Mouse (Mus musculus) CH12.LX (cell line): ENCODE measurements around the gene Vmn1r14. TPM values are rescaled to one million over a fixed set of nuclear protein-coding genes. Genes with fewer than 3 reads are reported as not detected.

ENCODE experiments used
- polyA plus RNA-seq: library from polyadenylated mRNA; unstranded; fragments of >175 nt; gene quantifications from 2 replicates; pipeline ENCODE4 v1.2.1, GENCODE M21; 2012; ENCODE audit warnings: low read depth; ENCODE audit not compliant: insufficient read length
- total RNA-seq, 2 experiments: library from RNA; depleted of rRNA; stranded (reverse); fragments of 300-350 nt in 1 of 2; fragments of >200 nt in 1 of 2; gene quantifications; 2 replicates each; pipeline ENCODE4 v1.2.3; 2012 to 2014

The Vmn1r14 gene
- total and polyA plus RNA-seq, 3 experiments: not detected

Other genes starting within 250 kb of the Vmn1r14 start
- not detected in 2 replicates for gene Vmn1r6, start 234.4 kb upstream of the Vmn1r14 start, total RNA-seq (2012; rRNA removed)
- not detected in 2 replicates for gene Vmn1r6, start 234.4 kb upstream of the Vmn1r14 start, total RNA-seq (2014; rRNA removed)
- gene Vmn1r6, start 234.4 kb upstream of the Vmn1r14 start, polyA plus RNA-seq: not detected in 2 replicates
- gene Vmn1r7, start 206.4 kb upstream of the Vmn1r14 start, total RNA-seq (2012; rRNA removed): not detected in 2 replicates
- not detected in 2 replicates for gene Vmn1r7, start 206.4 kb upstream of the Vmn1r14 start, total RNA-seq (2014; rRNA removed)
- not detected in 2 replicates for gene Vmn1r7, start 206.4 kb upstream of the Vmn1r14 start, polyA plus RNA-seq
- not detected in 2 replicates for gene Vmn1r8, start 199.4 kb upstream of the Vmn1r14 start, total RNA-seq (2012; rRNA removed)
- not detected in 2 replicates for gene Vmn1r8, start 199.4 kb upstream of the Vmn1r14 start, total RNA-seq (2014; rRNA removed)
- not detected in 2 replicates for gene Vmn1r8, start 199.4 kb upstream of the Vmn1r14 start, polyA plus RNA-seq
- not detected in 2 replicates for gene Vmn1r9, start 164.9 kb upstream of the Vmn1r14 start, total RNA-seq (2012; rRNA removed)
- gene Vmn1r9, start 164.9 kb upstream of the Vmn1r14 start, total RNA-seq (2014; rRNA removed): not detected in 2 replicates
- not detected in 2 replicates for gene Vmn1r9, start 164.9 kb upstream of the Vmn1r14 start, polyA plus RNA-seq
- not detected in 2 replicates for gene Vmn1r10, start 122.2 kb upstream of the Vmn1r14 start, total RNA-seq (2012; rRNA removed)
- not detected in 2 replicates for gene Vmn1r10, start 122.2 kb upstream of the Vmn1r14 start, total RNA-seq (2014; rRNA removed)
- not detected in 2 replicates for gene Vmn1r10, start 122.2 kb upstream of the Vmn1r14 start, polyA plus RNA-seq
- not detected in 2 replicates for gene Vmn1r11, start 98.2 kb upstream of the Vmn1r14 start, total RNA-seq (2012; rRNA removed)
- gene Vmn1r11, start 98.2 kb upstream of the Vmn1r14 start, total RNA-seq (2014; rRNA removed): not detected in 2 replicates
- not detected in 2 replicates for gene Vmn1r11, start 98.2 kb upstream of the Vmn1r14 start, polyA plus RNA-seq
- gene Vmn1r12, start 74.8 kb upstream of the Vmn1r14 start, total RNA-seq (2012; rRNA removed): not detected in 2 replicates
- gene Vmn1r12, start 74.8 kb upstream of the Vmn1r14 start, total RNA-seq (2014; rRNA removed): not detected in 2 replicates
- gene Vmn1r12, start 74.8 kb upstream of the Vmn1r14 start, polyA plus RNA-seq: not detected in 2 replicates
- not detected in 2 replicates for gene Vmn1r13, start 28.4 kb upstream of the Vmn1r14 start, total RNA-seq (2012; rRNA removed)
- not detected in 2 replicates for gene Vmn1r13, start 28.4 kb upstream of the Vmn1r14 start, total RNA-seq (2014; rRNA removed)
- gene Vmn1r13, start 28.4 kb upstream of the Vmn1r14 start, polyA plus RNA-seq: 0.04 TPM in 2 replicates
- gene Vmn1r15, start 26.3 kb downstream of the Vmn1r14 start, total RNA-seq (2012; rRNA removed): not detected in 2 replicates
- gene Vmn1r15, start 26.3 kb downstream of the Vmn1r14 start, total RNA-seq (2014; rRNA removed): not detected in 2 replicates
- gene Vmn1r15, start 26.3 kb downstream of the Vmn1r14 start, polyA plus RNA-seq: 0.27 TPM in 1 of 2 replicates, not detected in the other
- not detected in 2 replicates for gene Vmn1r16, start 97.8 kb downstream of the Vmn1r14 start, total RNA-seq (2012; rRNA removed)
- not detected in 2 replicates for gene Vmn1r16, start 97.8 kb downstream of the Vmn1r14 start, total RNA-seq (2014; rRNA removed)
- not detected in 2 replicates for gene Vmn1r16, start 97.8 kb downstream of the Vmn1r14 start, polyA plus RNA-seq
- not detected in 2 replicates for gene Vmn1r17, start 132.0 kb downstream of the Vmn1r14 start, total RNA-seq (2012; rRNA removed)
- gene Vmn1r17, start 132.0 kb downstream of the Vmn1r14 start, total RNA-seq (2014; rRNA removed): not detected in 2 replicates
- not detected in 2 replicates for gene Vmn1r17, start 132.0 kb downstream of the Vmn1r14 start, polyA plus RNA-seq
- gene Vmn1r18, start 164.1 kb downstream of the Vmn1r14 start, total RNA-seq (2012; rRNA removed): not detected in 2 replicates
- gene Vmn1r18, start 164.1 kb downstream of the Vmn1r14 start, total RNA-seq (2014; rRNA removed): not detected in 2 replicates
- gene Vmn1r18, start 164.1 kb downstream of the Vmn1r14 start, polyA plus RNA-seq: not detected in 2 replicates
- not detected in 2 replicates for gene Vmn1r19, start 172.1 kb downstream of the Vmn1r14 start, total RNA-seq (2012; rRNA removed)
- not detected in 2 replicates for gene Vmn1r19, start 172.1 kb downstream of the Vmn1r14 start, total RNA-seq (2014; rRNA removed)
- not detected in 2 replicates for gene Vmn1r19, start 172.1 kb downstream of the Vmn1r14 start, polyA plus RNA-seq
- gene Vmn1r20, start 197.2 kb downstream of the Vmn1r14 start, total RNA-seq (2012; rRNA removed): not detected in 2 replicates
- not detected in 2 replicates for gene Vmn1r20, start 197.2 kb downstream of the Vmn1r14 start, total RNA-seq (2014; rRNA removed)
- gene Vmn1r20, start 197.2 kb downstream of the Vmn1r14 start, polyA plus RNA-seq: not detected in 2 replicates